Mouse (Mus musculus): Measurements from ENCODE around the gene Ldlr. TPM values are rescaled to one million over a fixed set of nuclear protein-coding genes. Genes with fewer than 3 reads are reported as not detected.

The Ldlr gene
- total and polyA plus RNA-seq, 3 experiments: 69.1 to 90.6 TPM; not detected in 1

- TF ChIP-seq ELF1 (IDR thresholded peaks at IDR 0.05; ENCODE audit: low read depth, low read length): 0 out of 2 replicates have a peak, but pooled peaks have one; percentile 30
Observed at GRCm38 (mm10) chr9:21781657-21782468, 58.6 kb downstream of the Ldlr start (continued).

- no peaks in the 10 kb centered on the region for H3K79me2 ChIP-seq (ENCODE audit: control insufficient read depth, insufficient read depth, low read length, poor library complexity)
- H3K9ac ChIP-seq (ENCODE audit: control insufficient read depth, low read depth, low read length, poor library complexity, severe bottlenecking): no peak overlapping the region
- no peaks in the 10 kb centered on the region for H3K9me3 ChIP-seq (replicated peaks; ENCODE audit: insufficient read depth, low read length)
- H3K4me1 ChIP-seq (ENCODE audit: control insufficient read depth in 1 of 2, insufficient read depth in 2 of 2, low read length in 2 of 2): peaks cover 9 to 16% of the 10 kb centered on the region in 2 experiments
- no peak for DNase-seq (ENCODE audit: low read depth, low spot score)
- H3K36me3 ChIP-seq (ENCODE audit: control insufficient read depth in 1 of 2, insufficient read depth in 2 of 2, low read length in 2 of 2): peaks cover 0 to 7% of the 10 kb centered on the region in 2 experiments; a peak in 2 of 4 replicates
- no peaks in the 10 kb centered on the region for H3K27me3 ChIP-seq (ENCODE audit: control insufficient read depth in 1 of 2, insufficient read depth in 2 of 2, low read length in 2 of 2)
- TF ChIP-seq GATA1 (IDR thresholded peaks at IDR 0.05; ENCODE audit: low read depth, low read length): no peak
- no peak for TF ChIP-seq E2F4 (IDR thresholded peaks at IDR 0.05; ENCODE audit: borderline replicate concordance, low read depth, low read length)
- TF ChIP-seq RCOR1 (IDR thresholded peaks at IDR 0.05; ENCODE audit: low read depth, low read length): no peak
- no peak for TF ChIP-seq SIN3A (IDR thresholded peaks at IDR 0.05; ENCODE audit: low read length)
- TF ChIP-seq MXI1 (IDR thresholded peaks at IDR 0.05; ENCODE audit: low read depth, low read length): no peak
- TF ChIP-seq EP300 (IDR thresholded peaks at IDR 0.05; ENCODE audit: low read depth in 1 of 2, low read length in 2 of 2): no peak
- TF ChIP-seq CTCF (IDR thresholded peaks at IDR 0.05 in 2 of 3, conservative IDR thresholded peaks at IDR 0.05 in 1 of 3; ENCODE audit: control insufficient read depth in 1 of 3, insufficient read depth in 1 of 3, low read depth in 2 of 3, low read length in 3 of 3, poor library complexity in 1 of 3, severe bottlenecking in 1 of 3): peak in 1 of 3 experiments; percentile 10; a peak in 1 of 6 replicates
- TF ChIP-seq ETS1 (IDR thresholded peaks at IDR 0.05; ENCODE audit: low read depth, low read length): no peak
- no peak for TF ChIP-seq NRF1 (IDR thresholded peaks at IDR 0.05; ENCODE audit: insufficient read depth, low read depth, low read length, poor library complexity, severe bottlenecking)
- no peak for TF ChIP-seq MAX (IDR thresholded peaks at IDR 0.05; ENCODE audit: low read length)
- TF ChIP-seq USF2 (IDR thresholded peaks at IDR 0.05; ENCODE audit: borderline replicate concordance in 1 of 2, insufficient read depth in 1 of 2, low read depth in 1 of 2, low read length in 2 of 2): no peak
- TF ChIP-seq ZNF384 (IDR thresholded peaks at IDR 0.05; ENCODE audit: low read depth, low read length): peak; percentile 58
- peak; percentile 48; the same call in 1 of the 2 replicates for TF ChIP-seq USF1 (IDR thresholded peaks at IDR 0.05; ENCODE audit: low read depth, low read length)
- TF ChIP-seq NELFE (IDR thresholded peaks at IDR 0.05; ENCODE audit: low read depth, low read length): no peak
- no peak for TF ChIP-seq MAZ (IDR thresholded peaks at IDR 0.05; ENCODE audit: low read depth, low read length)
- TF ChIP-seq POLR2AphosphoS5 (IDR thresholded peaks at IDR 0.05; ENCODE audit: borderline replicate concordance, low read depth, low read length): no peak
- TF ChIP-seq MYC (IDR thresholded peaks at IDR 0.05; ENCODE audit: low read depth, low read length): no peak
- no peak for TF ChIP-seq POLR2A (IDR thresholded peaks at IDR 0.05; ENCODE audit: control insufficient read depth in 1 of 2, insufficient read depth in 1 of 2, low read depth in 1 of 2, low read length in 2 of 2, poor library complexity in 1 of 2)
- TF ChIP-seq POLR2AphosphoS2 (IDR thresholded peaks at IDR 0.05; ENCODE audit: low read length): no peak
- no peak overlapping the region for H3K27ac ChIP-seq (ENCODE audit: control insufficient read depth, low read depth, low read length)
- no peak overlapping the region for H3K4me3 ChIP-seq (ENCODE audit: control insufficient read depth in 1 of 2, insufficient read depth in 1 of 2, low read depth in 2 of 2, low read length in 2 of 2)
Observed at GRCm38 (mm10) chr9:21784517-21785307, 61.4 kb downstream of the Ldlr start.

Data from MEL (cell line).